Mouse (Mus musculus) CH12.LX (cell line): ENCODE data around the gene Tmem132c. TPM values are rescaled to one million over a fixed set of nuclear protein-coding genes. Genes with fewer than 3 reads are reported as not detected.
A peak's percentile ranks its signal among the peaks of the same experiment; 100 is the strongest.

Experiments
- DNase-seq: peaks from one replicate; pipeline ENCODE4 v3.0.0-alpha.2; 2013; ENCODE audit errors: extremely low read depth
- H3K27ac ChIP-seq: 2 replicates; pipeline ENCODE4 v1.5.1; 2012; ENCODE audit warnings: low read depth, mild to moderate bottlenecking, control low read depth, moderate library complexity; ENCODE audit not compliant: insufficient read depth
- H3K27me3 ChIP-seq: replicated peaks from 2 replicates; pipeline ENCODE3; 2012; ENCODE audit warnings: inconsistent platforms
- H3K36me3 ChIP-seq, 2 experiments: replicated peaks in 1 of 2; 2 replicates each; pipeline versions ENCODE3 to v1.6.1; 2012; ENCODE audit warnings: inconsistent platforms in 1 of 2, low read length in 1 of 2, mild to moderate bottlenecking in 1 of 2, mixed read lengths in 1 of 2, moderate library complexity in 1 of 2; ENCODE audit not compliant: control insufficient read depth in 1 of 2, insufficient read depth in 1 of 2
- H3K4me1 ChIP-seq, 2 experiments: 2 replicates each; pipeline ENCODE4 v1.6.1; 2012; ENCODE audit warnings: inconsistent platforms in 1 of 2, moderate library complexity in 1 of 2; ENCODE audit not compliant: insufficient read depth in 2 of 2, control insufficient read depth in 1 of 2
- H3K4me2 ChIP-seq: 2 replicates; pipeline ENCODE4 v1.6.1; 2012; ENCODE audit warnings: low read depth, mild to moderate bottlenecking, control low read depth; ENCODE audit not compliant: poor library complexity, insufficient read depth, severe bottlenecking
- H3K4me3 ChIP-seq, 3 experiments: fragments of 150-350 bp in 1 of 3; sonication (generic) in 1 of 3; replicated peaks in 1 of 3; 2 replicates each; pipeline versions ENCODE3 to v1.5.1; 2011 to 2012; ENCODE audit warnings: low read depth in 2 of 3, low read length in 2 of 3, mild to moderate bottlenecking in 2 of 3, moderate library complexity in 2 of 3, control low read depth in 1 of 3, improper control_type of control experiment in 1 of 3, inconsistent platforms in 1 of 3, mixed read lengths in 1 of 3; ENCODE audit not compliant: poor library complexity in 1 of 3
- H3K79me2 ChIP-seq: replicated peaks from 2 replicates; pipeline ENCODE4 v1.6.1; 2012; ENCODE audit warnings: mild to moderate bottlenecking, moderate library complexity; ENCODE audit not compliant: control insufficient read depth, poor library complexity, insufficient read depth, severe bottlenecking; ENCODE audit errors: extremely low read depth
- H3K9ac ChIP-seq: 2 replicates; pipeline ENCODE4 v1.6.1; 2012; ENCODE audit warnings: low read depth, mild to moderate bottlenecking, control low read depth, moderate library complexity; ENCODE audit not compliant: insufficient read depth
- H3K9me3 ChIP-seq: replicated peaks from 2 replicates; pipeline ENCODE3; 2012; ENCODE audit warnings: low read length, inconsistent platforms, mixed read lengths
- CHD2 ChIP-seq: IDR thresholded peaks from 2 replicates; pipeline ENCODE4 v1.6.1; 2011; ENCODE audit warnings: low read length, improper control_type of control experiment
- EP300 ChIP-seq: IDR thresholded peaks from 2 replicates; pipeline ENCODE4 v1.6.1; 2011; ENCODE audit warnings: low read length, improper control_type of control experiment
- HCFC1 ChIP-seq: IDR thresholded peaks from 2 replicates; pipeline ENCODE4 v1.6.1; 2012; ENCODE audit warnings: low read depth, mild to moderate bottlenecking, inconsistent platforms, low read length, improper control_type of control experiment
- MEF2A ChIP-seq: IDR thresholded peaks from 2 replicates; pipeline ENCODE4 v1.6.1; 2014; ENCODE audit warnings: low read depth, mild to moderate bottlenecking, inconsistent platforms, low read length, improper control_type of control experiment, borderline replicate concordance
- MYC ChIP-seq: IDR thresholded peaks from 2 replicates; pipeline ENCODE4 v1.6.1; 2011; ENCODE audit warnings: low read depth, mild to moderate bottlenecking, improper control_type of control experiment, low read length
- RCOR1 ChIP-seq: conservative IDR thresholded peaks from 2 replicates; pipeline ENCODE4 v1.6.1; 2012; ENCODE audit warnings: low read depth, mild to moderate bottlenecking, inconsistent platforms, low read length, improper control_type of control experiment
- SMC3 ChIP-seq: IDR thresholded peaks from 2 replicates; pipeline ENCODE4 v1.6.1; 2011; ENCODE audit warnings: low read depth, low read length, improper control_type of control experiment
- USF1 ChIP-seq: IDR thresholded peaks from 2 replicates; pipeline ENCODE4 v1.6.1; 2014; ENCODE audit warnings: low read depth, mild to moderate bottlenecking, inconsistent platforms, low read length, improper control_type of control experiment
- ZKSCAN1 ChIP-seq: IDR thresholded peaks from 2 replicates; pipeline ENCODE4 v1.6.1; 2012; ENCODE audit warnings: low read depth, inconsistent platforms, low read length, improper control_type of control experiment, borderline replicate concordance
- dilution Hi-C: fragments of 300-500 bp; cut with MboI; formaldehyde crosslinking; loops from 2 replicates; pipeline ENCODE4 v1.14.3; 2020; ENCODE audit warnings: low sequenced_read_pairs; ENCODE audit not compliant: extremely low pct_unique_long_range_greater_than_20kb, extremely low pct_ligation_motif_present
- in situ Hi-C: fragments of 300-500 bp; cut with MboI; formaldehyde crosslinking; loops from 3 replicates; pipeline ENCODE4 v1.14.3; 2019; ENCODE audit warnings: low sequenced_read_pairs, low pct_ligation_motif_present, low pct_unique_long_range_greater_than_20kb, mixed read lengths
- polyA plus RNA-seq: library from polyadenylated mRNA; unstranded; fragments of >175 nt; gene quantifications from 2 replicates; pipeline ENCODE4 v1.2.1, GENCODE M21; 2012; ENCODE audit warnings: low read depth; ENCODE audit not compliant: insufficient read length
- total RNA-seq, 2 experiments: library from RNA; depleted of rRNA; stranded (reverse); fragments of 300-350 nt in 1 of 2; fragments of >200 nt in 1 of 2; gene quantifications; 2 replicates each; pipeline ENCODE4 v1.2.3; 2012 to 2014

The Tmem132c gene
- total and polyA plus RNA-seq, 3 experiments: not detected

DNA sequence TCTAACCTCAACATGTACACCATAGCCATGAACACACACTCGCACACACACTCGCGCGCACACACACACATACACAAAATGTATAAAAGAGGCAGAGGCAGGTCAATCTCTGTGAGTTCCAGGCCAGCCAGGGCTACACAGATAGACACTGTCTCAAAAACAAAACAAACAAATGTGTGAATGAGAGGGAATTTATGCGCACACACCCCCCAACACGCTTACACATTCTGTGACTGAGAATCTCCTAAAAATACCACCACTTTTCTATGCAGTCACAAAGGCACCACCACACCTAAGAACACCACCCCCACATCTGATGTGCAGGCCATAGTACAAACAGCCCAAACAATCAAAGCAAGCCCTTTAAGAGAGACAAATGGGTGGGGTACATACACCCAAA lies 370.8 kb downstream of the Tmem132c start:
- peak overlapping the region; percentile 25; the same call in 1 of the 2 replicates for H3K27ac ChIP-seq
- in situ Hi-C loops: loop anchor here (25.0 kb wide), 1 partner anchor 1400 kb away; the partner anchor contains the start of genes Ran and Stx2
- H3K27me3 ChIP-seq: no peaks in the 10 kb centered on the region
- H3K9me3 ChIP-seq: no peaks in the 10 kb centered on the region
- H3K79me2 ChIP-seq: peaks cover 94% of the 10 kb centered on the region
- peaks cover 13 to 42% of the 10 kb centered on the region in 2 experiments for H3K36me3 ChIP-seq
- no peak overlapping the region for H3K9ac ChIP-seq
- H3K4me2 ChIP-seq: peak overlapping the region; percentile 5; the same call in 1 of the 2 replicates
- no peak for DNase-seq
- H3K4me1 ChIP-seq: peaks cover 19 to 72% of the 10 kb centered on the region in 2 experiments
- no peak for TF ChIP-seq EP300
- peak; percentile 77 for TF ChIP-seq MEF2A
- no peak for TF ChIP-seq MYC
- TF ChIP-seq USF1: no peak
- no peak for TF ChIP-seq ZKSCAN1
- 0 out of 2 replicates have a peak, but pooled peaks have one; percentile 9 for TF ChIP-seq CHD2
- TF ChIP-seq RCOR1: no peak
- TF ChIP-seq SMC3: no peak
- no peak for TF ChIP-seq HCFC1
- TF ChIP-seq, all 38 proteins: peak for 2
- dilution Hi-C loops: no loop called here
- no peak overlapping the region for H3K4me3 ChIP-seq
